Mouse (Mus musculus): ENCODE results near the gene Apoc4. TPM values are rescaled to one million over a fixed set of nuclear protein-coding genes. Genes with fewer than 3 reads are reported as not detected.
A peak's percentile ranks its signal among the peaks of the same experiment; 100 is the strongest.

Apoc4 gene
- total RNA-seq, 2 experiments from 2014 or later, result not detected

- ATAC-seq (replicated peaks; ENCODE audit: low FRiP score, poor library complexity, severe bottlenecking), result no peak
These were observed 46.7 kb downstream of the Apoc4 start for GRCm38 (mm10) chr7:19634591-19634990.

DNA sequence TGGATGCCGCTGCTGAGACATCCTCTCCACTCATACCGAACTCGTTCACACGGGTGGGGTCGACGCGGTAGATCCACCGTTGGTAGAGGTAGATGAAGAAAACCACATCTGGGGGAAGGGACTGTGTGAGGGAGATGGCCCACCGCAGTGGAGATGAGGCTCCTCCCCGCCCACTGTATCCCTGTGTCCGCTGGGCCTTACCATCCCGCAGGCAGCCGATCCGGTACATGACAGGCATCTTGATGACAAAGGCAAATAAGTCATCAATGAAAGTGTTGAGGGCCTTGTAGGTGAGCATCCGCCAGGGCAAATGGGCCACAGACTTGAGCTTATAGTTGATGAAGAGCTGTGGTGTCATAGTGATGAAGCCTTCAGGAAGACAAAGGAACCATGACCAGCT lies 47.4 kb downstream of the Apoc4 start:
- ATAC-seq (replicated peaks; ENCODE audit: low FRiP score, poor library complexity, severe bottlenecking), result no peak

DNA sequence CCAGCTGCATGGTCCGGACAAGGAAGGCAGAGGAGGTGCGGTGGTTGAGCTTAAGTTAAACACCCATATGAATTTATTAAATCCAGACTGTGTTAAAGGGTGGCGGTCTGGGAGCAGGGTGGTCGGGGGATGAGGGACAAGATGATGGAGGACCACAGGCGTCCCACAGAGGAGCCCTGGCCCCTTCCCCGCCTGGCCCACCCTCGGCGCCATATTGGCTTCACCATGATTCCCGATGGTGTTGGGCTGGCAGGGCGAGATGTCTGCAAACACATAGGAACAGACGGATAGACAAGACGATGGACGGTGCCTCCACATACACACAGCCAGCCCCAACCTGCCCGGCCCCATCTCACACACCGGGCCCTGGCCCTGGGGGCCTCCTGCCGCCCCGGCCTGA lies 48.1 kb downstream of the Apoc4 start:
- no peak for ATAC-seq (replicated peaks; ENCODE audit: low FRiP score, poor library complexity, severe bottlenecking)

GRCm38 (mm10) chr7:19632720-19633119 lies 48.6 kb downstream of the Apoc4 start:
- peak; percentile 37; the same call in 1 of the 2 replicates for ATAC-seq (replicated peaks; ENCODE audit: low FRiP score, poor library complexity, severe bottlenecking)

DNA sequence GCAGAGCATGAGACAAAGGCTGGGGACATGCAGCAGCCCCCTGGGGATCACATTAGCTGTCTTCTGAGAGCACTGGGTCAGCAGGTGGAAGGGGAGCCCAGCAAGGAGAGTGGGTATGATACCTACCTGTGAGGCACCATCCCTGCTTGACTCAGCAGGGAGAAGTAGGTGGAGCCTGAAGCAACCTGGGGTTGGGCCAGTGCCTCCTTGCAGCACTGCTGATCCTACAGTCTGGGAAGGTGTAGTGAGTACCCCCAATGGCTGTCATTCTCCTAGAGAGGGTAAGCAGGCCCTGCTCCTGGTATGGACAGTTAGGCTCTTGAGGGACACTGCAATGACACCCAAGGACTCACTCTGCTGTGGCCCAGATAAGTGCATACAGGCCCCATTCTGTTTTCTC lies 49.0 kb downstream of the Apoc4 start:
- peak; percentile 51 for ATAC-seq (replicated peaks; ENCODE audit: low FRiP score, poor library complexity, severe bottlenecking)

DNA sequence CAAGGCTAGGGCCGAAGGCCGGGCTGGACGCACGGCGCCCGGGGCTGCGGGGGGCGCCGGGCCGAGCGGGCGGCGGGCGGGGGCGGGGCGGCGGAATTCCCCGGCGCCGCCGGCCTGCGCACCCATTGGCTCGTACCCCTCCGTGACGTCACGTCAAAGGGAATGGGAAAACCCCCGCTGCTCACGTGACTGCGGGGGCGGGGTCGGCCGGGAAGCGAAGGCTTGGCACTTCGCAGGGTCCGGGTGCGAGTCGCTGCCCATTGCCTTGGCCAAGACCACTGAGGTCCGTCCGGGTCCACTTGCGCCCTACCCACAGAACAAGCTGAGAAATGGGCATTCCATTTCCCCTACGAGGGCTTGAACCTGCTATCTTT lies 51.9 kb downstream of the Apoc4 start, which contains the start of gene Relb:
Gene Relb (minus strand): TSS at position 78 of the 374 bp plus-strand sequence.
- ATAC-seq (replicated peaks; ENCODE audit: low FRiP score, poor library complexity, severe bottlenecking), result peak; percentile 61

DNA sequence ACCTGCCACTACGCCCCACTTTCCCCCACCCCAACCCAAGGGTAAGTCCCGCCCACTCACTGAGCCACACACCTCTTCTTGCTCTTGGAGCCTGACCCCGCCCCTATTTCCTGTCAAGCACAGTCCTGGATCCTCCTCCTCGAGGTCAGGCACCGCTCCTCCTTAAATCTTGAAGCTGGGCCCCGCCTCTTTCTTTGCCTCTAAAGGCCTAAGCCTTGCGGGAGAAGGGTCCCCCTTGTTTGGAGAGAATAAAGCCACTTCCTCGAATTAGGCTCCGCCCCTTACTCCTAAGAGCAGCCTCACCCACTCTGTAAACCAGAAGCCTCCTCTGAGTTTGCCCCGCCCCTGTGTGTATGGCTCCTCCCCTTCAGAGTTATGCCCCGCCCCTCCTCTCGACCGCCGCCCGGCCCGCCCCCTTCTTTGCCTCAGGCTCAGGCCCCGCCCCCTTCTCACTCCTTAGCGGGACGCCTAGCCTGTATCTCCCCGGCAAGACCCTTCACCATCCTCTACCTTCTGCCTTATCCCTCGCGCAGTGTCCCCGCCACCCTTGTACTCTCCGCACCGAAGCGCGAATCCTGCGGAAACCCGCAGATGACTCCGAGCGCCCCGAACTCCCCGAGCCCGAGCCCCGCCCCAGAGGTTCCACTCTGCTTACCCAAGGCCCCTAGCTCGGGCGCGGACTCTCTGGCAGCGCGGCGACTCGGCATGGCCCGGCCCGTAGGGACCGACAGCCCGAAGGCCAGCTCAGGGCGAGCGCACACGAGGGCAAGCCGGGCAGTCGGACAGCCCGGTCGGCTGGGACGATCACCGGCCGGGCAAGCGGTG lies 52.5 kb downstream of the Apoc4 start:
- peak; percentile 66 for ATAC-seq (replicated peaks; ENCODE audit: low FRiP score, poor library complexity, severe bottlenecking)

DNA sequence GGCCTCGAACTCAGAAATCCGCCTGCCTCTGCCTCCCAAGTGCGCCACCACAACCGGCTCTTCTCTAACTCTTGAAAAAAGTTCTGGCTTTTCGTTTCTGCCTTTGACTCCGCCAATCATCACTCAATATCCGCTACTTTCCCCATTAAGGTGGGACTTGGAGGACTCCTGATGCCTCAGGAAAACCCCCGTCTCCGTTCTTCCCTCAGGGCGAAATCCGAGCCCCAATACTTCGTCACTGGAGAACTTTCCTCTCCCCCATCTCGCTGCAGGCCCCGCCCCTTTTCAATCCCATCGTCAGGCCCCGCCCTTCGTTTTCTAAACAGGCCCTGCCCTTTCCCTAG lies 53.1 kb downstream of the Apoc4 start:
- no peak for ATAC-seq (replicated peaks; ENCODE audit: low FRiP score, poor library complexity, severe bottlenecking)

Other genes starting within 250 kb of the Apoc4 start
- 1.9 and 5.2 TPM in 2 replicates for gene Mark4, start 222.7 kb downstream of the Apoc4 start, total RNA-seq (2015; ENCODE audit: low replicate concordance)
- gene Mark4, start 222.7 kb downstream of the Apoc4 start, total RNA-seq (2017; ENCODE audit: low replicate concordance), result 1.7 and 2.8 TPM in 2 replicates
- gene Exoc3l2, start 218.1 kb downstream of the Apoc4 start, total RNA-seq (2015; ENCODE audit: low replicate concordance), result not detected in 2 replicates
- gene Exoc3l2, start 218.1 kb downstream of the Apoc4 start, total RNA-seq (2017; ENCODE audit: low replicate concordance), result not detected in 2 replicates
- gene Bloc1s3, start 173.1 kb downstream of the Apoc4 start, total RNA-seq (2015; ENCODE audit: low replicate concordance), result 3.5 and 4.2 TPM in 2 replicates
- 0.84 and 1.5 TPM in 2 replicates for gene Bloc1s3, start 173.1 kb downstream of the Apoc4 start, total RNA-seq (2017; ENCODE audit: low replicate concordance)
- 17.9 and 18.8 TPM in 2 replicates for gene Trappc6a, start 173.1 kb downstream of the Apoc4 start, total RNA-seq (2015; ENCODE audit: low replicate concordance)
- gene Trappc6a, start 173.1 kb downstream of the Apoc4 start, total RNA-seq (2017; ENCODE audit: low replicate concordance), result 2.7 and 7.8 TPM in 2 replicates
- gene Nkpd1, start 163.6 kb downstream of the Apoc4 start, total RNA-seq (2015; ENCODE audit: low replicate concordance), result not detected in 2 replicates
- gene Nkpd1, start 163.6 kb downstream of the Apoc4 start, total RNA-seq (2017; ENCODE audit: low replicate concordance), result not detected in 2 replicates
- gene Ppp1r37, start 118.4 kb downstream of the Apoc4 start, total RNA-seq (2015; ENCODE audit: low replicate concordance), result 12.5 and 13.3 TPM in 2 replicates
- gene Ppp1r37, start 118.4 kb downstream of the Apoc4 start, total RNA-seq (2017; ENCODE audit: low replicate concordance), result 22.9 and 37.9 TPM in 2 replicates
- gene Zfp296, start 104.2 kb downstream of the Apoc4 start, total RNA-seq (2015; ENCODE audit: low replicate concordance), result not detected in 2 replicates
- 0.84 TPM in 1 of 2 replicates, not detected in the other for gene Zfp296, start 104.2 kb downstream of the Apoc4 start, total RNA-seq (2017; ENCODE audit: low replicate concordance)
- gene Gemin7, start 103.9 kb downstream of the Apoc4 start, total RNA-seq (2015; ENCODE audit: low replicate concordance), result 32.0 and 46.7 TPM in 2 replicates
- gene Gemin7, start 103.9 kb downstream of the Apoc4 start, total RNA-seq (2017; ENCODE audit: low replicate concordance), result 10.2 and 13.5 TPM in 2 replicates
- 0.96 and 2.3 TPM in 2 replicates for gene Clasrp, start 77.0 kb downstream of the Apoc4 start, total RNA-seq (2015; ENCODE audit: low replicate concordance)
- 14.9 and 21.9 TPM in 2 replicates for gene Clasrp, start 77.0 kb downstream of the Apoc4 start, total RNA-seq (2017; ENCODE audit: low replicate concordance)
- 1.5 TPM in 1 of 2 replicates, not detected in the other for gene Relb, start 52.0 kb downstream of the Apoc4 start, total RNA-seq (2015; ENCODE audit: low replicate concordance)
- gene Relb, start 52.0 kb downstream of the Apoc4 start, total RNA-seq (2017; ENCODE audit: low replicate concordance), result 0.68 and 2.2 TPM in 2 replicates
- gene Clptm1, start 16.4 kb downstream of the Apoc4 start, total RNA-seq (2015; ENCODE audit: low replicate concordance), result 10.0 and 23.2 TPM in 2 replicates
- 12.0 and 15.7 TPM in 2 replicates for gene Clptm1, start 16.4 kb downstream of the Apoc4 start, total RNA-seq (2017; ENCODE audit: low replicate concordance)
- gene Apoc2, start 3.5 kb downstream of the Apoc4 start, total RNA-seq (2015; ENCODE audit: low replicate concordance), result 10.4 and 16.1 TPM in 2 replicates
- gene Apoc2, start 3.5 kb downstream of the Apoc4 start, total RNA-seq (2017; ENCODE audit: low replicate concordance), result 4.7 and 8.3 TPM in 2 replicates
- not detected in 2 replicates for gene Gm44805, start 56 bp downstream of the Apoc4 start, total RNA-seq (2015; ENCODE audit: low replicate concordance)
- not detected in 2 replicates for gene Gm44805, start 56 bp downstream of the Apoc4 start, total RNA-seq (2017; ENCODE audit: low replicate concordance)
- 5.8 TPM in 1 of 2 replicates, not detected in the other for gene Apoc1, start 11.2 kb upstream of the Apoc4 start, total RNA-seq (2015; ENCODE audit: low replicate concordance)
- gene Apoc1, start 11.2 kb upstream of the Apoc4 start, total RNA-seq (2017; ENCODE audit: low replicate concordance), result 3.6 TPM in 1 of 2 replicates, not detected in the other
- gene Apoe, start 17.7 kb upstream of the Apoc4 start, total RNA-seq (2015; ENCODE audit: low replicate concordance), result 53.0 and 57.3 TPM in 2 replicates
- 220 and 224 TPM in 2 replicates for gene Apoe, start 17.7 kb upstream of the Apoc4 start, total RNA-seq (2017; ENCODE audit: low replicate concordance)
- 6.5 and 8.2 TPM in 2 replicates for gene Tomm40, start 34.0 kb upstream of the Apoc4 start, total RNA-seq (2015; ENCODE audit: low replicate concordance)
- gene Tomm40, start 34.0 kb upstream of the Apoc4 start, total RNA-seq (2017; ENCODE audit: low replicate concordance), result 3.4 and 9.6 TPM in 2 replicates
- not detected in 2 replicates for gene Nectin2, start 69.0 kb upstream of the Apoc4 start, total RNA-seq (2015; ENCODE audit: low replicate concordance)
- 1.0 TPM in 1 of 2 replicates, not detected in the other for gene Nectin2, start 69.0 kb upstream of the Apoc4 start, total RNA-seq (2017; ENCODE audit: low replicate concordance)
- not detected in 2 replicates for gene Bcam, start 89.5 kb upstream of the Apoc4 start, total RNA-seq (2015; ENCODE audit: low replicate concordance)
- not detected in 2 replicates for gene Bcam, start 89.5 kb upstream of the Apoc4 start, total RNA-seq (2017; ENCODE audit: low replicate concordance)
- not detected in 2 replicates for gene Cblc, start 115.3 kb upstream of the Apoc4 start, total RNA-seq (2015; ENCODE audit: low replicate concordance)
- gene Cblc, start 115.3 kb upstream of the Apoc4 start, total RNA-seq (2017; ENCODE audit: low replicate concordance), result not detected in 2 replicates
- gene Bcl3, start 141.3 kb upstream of the Apoc4 start, total RNA-seq (2015; ENCODE audit: low replicate concordance), result 14.8 TPM in 1 of 2 replicates, not detected in the other
- gene Bcl3, start 141.3 kb upstream of the Apoc4 start, total RNA-seq (2017; ENCODE audit: low replicate concordance), result 0.84 and 1.5 TPM in 2 replicates
- not detected in 2 replicates for gene Gm19345, start 170.5 kb upstream of the Apoc4 start, total RNA-seq (2015; ENCODE audit: low replicate concordance)
- not detected in 2 replicates for gene Gm19345, start 170.5 kb upstream of the Apoc4 start, total RNA-seq (2017; ENCODE audit: low replicate concordance)
- 0.38 TPM in 1 of 2 replicates, not detected in the other for gene Ceacam16, start 179.8 kb upstream of the Apoc4 start, total RNA-seq (2015; ENCODE audit: low replicate concordance)
- not detected in 2 replicates for gene Ceacam16, start 179.8 kb upstream of the Apoc4 start, total RNA-seq (2017; ENCODE audit: low replicate concordance)
- gene Ceacam19, start 206.5 kb upstream of the Apoc4 start, total RNA-seq (2015; ENCODE audit: low replicate concordance), result not detected in 2 replicates
- gene Ceacam19, start 206.5 kb upstream of the Apoc4 start, total RNA-seq (2017; ENCODE audit: low replicate concordance), result 0.28 TPM in 1 of 2 replicates, not detected in the other
- 0.42 TPM in 1 of 2 replicates, not detected in the other for gene Pvr, start 239.7 kb upstream of the Apoc4 start, total RNA-seq (2015; ENCODE audit: low replicate concordance)
- gene Pvr, start 239.7 kb upstream of the Apoc4 start, total RNA-seq (2017; ENCODE audit: low replicate concordance), result 1.9 TPM in 1 of 2 replicates, not detected in the other